Mouse (Mus musculus) neural tube, embryonic 11.5 days (tissue): Measurements from ENCODE around the gene Fam192a. TPM values are rescaled to one million over a fixed set of nuclear protein-coding genes. Genes with fewer than 3 reads are reported as not detected.
A peak's percentile ranks its signal among the peaks of the same experiment; 100 is the strongest.

Experiments
- ATAC-seq: fragments of 200-750 bp; cut with Nextera tagmentation; 2 replicates; pipeline ENCODE4 v1.8.0; 2017; ENCODE audit warnings: moderate number of reproducible peaks, mild to moderate bottlenecking, moderate TSS enrichment, moderate library complexity; ENCODE audit not compliant: insufficient read depth, low FRiP score, low TSS enrichment
- DNase-seq: peaks from one replicate; pipeline ENCODE4 v3.0.0-alpha.2; 2015; ENCODE audit warnings: low spot score
- H3K27ac ChIP-seq: fragments of 300-500 bp; sonication (generic); 2 replicates; pipeline ENCODE4 v1.5.1; 2014; ENCODE audit warnings: low read depth, mild to moderate bottlenecking, low read length
- H3K27me3 ChIP-seq: fragments of 300-500 bp; sonication (generic); 2 replicates; pipeline ENCODE4 v1.6.1; 2014; ENCODE audit warnings: mild to moderate bottlenecking, low read length, mixed read lengths; ENCODE audit not compliant: control insufficient read depth, insufficient read depth
- H3K36me3 ChIP-seq: fragments of 300-500 bp; sonication (generic); 2 replicates; pipeline ENCODE4 v1.6.1; 2014; ENCODE audit warnings: mild to moderate bottlenecking, low read length, moderate library complexity, mixed read lengths; ENCODE audit not compliant: control insufficient read depth, insufficient read depth
- H3K4me1 ChIP-seq: fragments of 300-500 bp; sonication (generic); 2 replicates; pipeline ENCODE4 v1.6.1; 2014; ENCODE audit warnings: low read length, mixed read lengths; ENCODE audit not compliant: control insufficient read depth, insufficient read depth
- H3K4me2 ChIP-seq: fragments of 300-500 bp; sonication (generic); 2 replicates; pipeline ENCODE4 v1.6.1; 2014; ENCODE audit warnings: low read depth, mild to moderate bottlenecking, moderate library complexity
- H3K4me3 ChIP-seq: fragments of 300-500 bp; sonication (generic); 2 replicates; pipeline ENCODE4 v1.5.1; 2014; ENCODE audit warnings: low read depth, low read length
- H3K9ac ChIP-seq: fragments of 300-500 bp; sonication (generic); 2 replicates; pipeline ENCODE4 v1.6.1; 2014; ENCODE audit warnings: mild to moderate bottlenecking, low read length
- H3K9me3 ChIP-seq: fragments of 300-500 bp; sonication (generic); 2 replicates; pipeline ENCODE4 v1.6.1; 2016; ENCODE audit warnings: low read length; ENCODE audit not compliant: control insufficient read depth
- WGBS: fragments of 180-500 bp; shearing (Covaris S2); extraction: QIAGEN DNeasy Blood & Tissue Kit; methylation state at CpG from one replicate; pipeline ENCODE4 v1.1.7; 2014; 5-methylcytosine and 5-hydroxymethylcytosine counted together
- polyA plus RNA-seq: library from polyadenylated mRNA; unstranded; fragments of >200 nt; fragmentation: Nextera tagmentation; extraction: Ambion mirVana; gene quantifications from 2 replicates; pipeline ENCODE4 v1.2.1, GENCODE M21; 2014

Fam192a gene
- polyA plus RNA-seq = 95.9 and 101 TPM in 2 replicates

DNA sequence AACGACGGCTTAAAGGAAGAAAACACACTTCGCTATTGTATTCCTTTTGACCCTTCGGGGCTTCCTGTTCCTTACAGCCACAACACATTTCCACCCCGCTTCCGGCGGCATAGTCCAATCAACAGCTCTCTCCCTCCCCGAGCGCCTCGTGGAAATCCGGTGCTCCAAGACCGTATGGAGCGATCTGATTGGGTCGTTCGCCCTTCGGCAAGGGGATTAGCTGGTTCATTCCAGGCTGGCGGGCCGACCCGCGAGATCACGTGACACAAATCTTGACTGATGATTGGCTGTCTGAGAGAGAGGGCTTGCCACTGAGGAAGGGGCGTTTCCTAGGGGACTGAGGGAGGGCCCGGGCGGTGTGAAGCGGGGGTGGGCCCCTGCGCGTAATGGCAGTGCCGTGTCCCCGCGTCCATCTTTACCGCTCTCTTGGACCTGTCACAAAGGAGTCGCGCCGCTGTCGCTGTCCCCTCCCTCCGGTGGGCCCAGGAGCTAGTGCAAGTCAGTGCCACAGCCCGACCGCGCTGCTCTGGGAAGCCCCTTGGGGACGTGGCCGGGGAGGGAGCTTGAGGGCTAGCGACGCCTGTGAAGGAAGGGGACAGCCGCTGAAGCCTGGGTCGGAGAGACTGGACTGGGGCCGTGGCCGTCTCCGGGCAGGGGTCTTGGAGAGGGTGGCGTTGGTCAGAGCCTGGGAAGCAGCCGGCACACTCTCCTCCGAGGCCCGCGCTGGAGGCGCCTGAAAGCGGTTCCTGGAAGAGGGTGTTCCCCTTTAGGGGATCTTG is at the start of gene Fam192a, which contains the start of gene Rspry1:
Gene Fam192a (minus strand): TSS at position 391 of the 779 bp plus-strand sequence.
Gene Rspry1 (plus strand): TSS at position 331 of the 779 bp plus-strand sequence.
- peak within 1 kb of the TSS; percentile 69 for H3K27ac ChIP-seq
- no peaks in the 10 kb centered on the region for H3K9me3 ChIP-seq
- no peaks in the 10 kb centered on the region for H3K36me3 ChIP-seq
- DNase-seq (peak; percentile 98), ATAC-seq (peak; percentile 100)
- H3K4me1 ChIP-seq = peaks cover 7% of the 10 kb centered on the region; the same call in 1 of the 2 replicates
- peak within 1 kb of the TSS; percentile 83 for H3K4me2 ChIP-seq
- H3K27me3 ChIP-seq = no peaks in the 10 kb centered on the region
- H3K9ac ChIP-seq = peak within 1 kb of the TSS; percentile 91
- H3K4me3 ChIP-seq = peak within 1 kb of the TSS; percentile 66
- under 1% methylated on average over 53 of the region's 55 CpGs for WGBS

GRCm38 (mm10) chr8:94649496-94649895 is 47.7 kb upstream of the Fam192a start:
- DNase-seq = no peak
- Histone ChIP-seq H3K36me3 (peaks cover 3% of the 10 kb centered on the region), H3K9ac (no peak overlapping the region), H3K27me3 (no peaks in the 10 kb centered on the region), H3K9me3 (no peaks in the 10 kb centered on the region), H3K4me2 (no peak overlapping the region), H3K4me1 (no peaks in the 10 kb centered on the region), H3K27ac (no peak overlapping the region), H3K4me3 (no peak overlapping the region)
- no peak for ATAC-seq
- 50% methylated on average over 3 of the region's 3 CpGs for WGBS

GRCm38 (mm10) chr8:94646165-94646564 is 44.4 kb upstream of the Fam192a start:
- no peaks in the 10 kb centered on the region for H3K9me3 ChIP-seq
- ATAC-seq = no peak

DNA sequence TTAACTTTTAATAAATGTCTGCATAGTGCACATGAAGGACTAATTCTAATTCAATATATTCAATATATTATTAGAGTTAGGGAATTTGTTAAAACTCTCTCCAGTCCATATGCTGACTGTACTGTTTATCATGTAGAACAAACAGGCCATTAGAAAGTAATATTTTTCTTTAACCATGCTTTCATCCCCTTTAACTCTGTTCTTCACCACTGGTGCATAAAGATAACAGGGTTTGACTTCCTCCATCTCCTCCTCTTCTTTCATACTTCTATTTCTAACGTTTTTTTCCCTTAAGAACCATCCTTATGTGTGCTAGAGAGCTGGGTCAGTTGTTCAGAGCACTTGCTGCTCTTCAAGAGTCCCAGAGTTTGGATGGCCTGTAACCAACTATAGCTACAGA is 43.4 kb upstream of the Fam192a start:
- Histone ChIP-seq H3K36me3 (peaks cover 5% of the 10 kb centered on the region), H3K4me1 (no peaks in the 10 kb centered on the region), H3K27ac (no peak overlapping the region), H3K4me2 (no peak overlapping the region), H3K27me3 (no peaks in the 10 kb centered on the region), H3K4me3 (no peak overlapping the region), H3K9ac (no peak overlapping the region), H3K9me3 (no peaks in the 10 kb centered on the region)
- 65% methylated on average over 1 of the region's 1 CpGs for WGBS
- no peak for DNase-seq
- no peak for ATAC-seq

More at GRCm38 (mm10) chr8:94646165-94646564, 44.4 kb upstream of the Fam192a start:
- H3K4me2 ChIP-seq = no peak overlapping the region
- H3K27me3 ChIP-seq = no peaks in the 10 kb centered on the region
- no peaks in the 10 kb centered on the region for H3K4me1 ChIP-seq
- no peak for DNase-seq
- no peak overlapping the region for H3K9ac ChIP-seq
- no peak overlapping the region for H3K4me3 ChIP-seq
- H3K27ac ChIP-seq = no peak overlapping the region
- WGBS = 93% methylated on average over 3 of the region's 3 CpGs
- H3K36me3 ChIP-seq = peaks cover 3% of the 10 kb centered on the region

DNA sequence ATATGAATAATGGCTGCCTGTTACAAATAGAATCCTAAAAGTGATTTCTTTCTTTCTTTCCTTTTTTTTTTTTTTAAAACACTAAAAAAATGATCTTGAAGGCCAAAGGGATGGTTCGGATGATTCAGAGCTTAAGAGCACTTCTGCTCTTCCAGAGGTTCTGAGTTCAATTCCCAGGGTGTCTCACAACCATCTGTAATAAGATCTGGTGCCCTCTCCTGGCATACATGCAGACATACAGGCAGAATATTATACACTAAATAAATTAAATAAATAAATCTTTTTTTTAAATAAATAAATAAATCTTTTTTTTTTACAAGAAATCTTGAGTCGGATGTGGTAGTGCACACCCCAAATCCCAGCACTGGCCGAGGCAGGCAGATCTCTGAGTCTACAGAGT is 40.1 kb upstream of the Fam192a start:
- H3K27me3 ChIP-seq = no peaks in the 10 kb centered on the region
- WGBS = 89% methylated on average over 3 of the region's 3 CpGs
- no peak overlapping the region for H3K27ac ChIP-seq
- H3K4me1 ChIP-seq = no peaks in the 10 kb centered on the region
- no peak overlapping the region for H3K9ac ChIP-seq
- no peak for DNase-seq
- H3K36me3 ChIP-seq = peaks cover 8% of the 10 kb centered on the region
- no peak overlapping the region for H3K4me2 ChIP-seq
- H3K9me3 ChIP-seq = no peaks in the 10 kb centered on the region
- no peak for ATAC-seq
- H3K4me3 ChIP-seq = no peak overlapping the region

GRCm38 (mm10) chr8:94641183-94641582 is 39.4 kb upstream of the Fam192a start:
- H3K4me3 ChIP-seq = no peak overlapping the region
- no peaks in the 10 kb centered on the region for H3K27me3 ChIP-seq
- DNase-seq (no peak), ATAC-seq (no peak)
- H3K27ac ChIP-seq = no peak overlapping the region
- H3K4me2 ChIP-seq = no peak overlapping the region
- H3K9me3 ChIP-seq = no peaks in the 10 kb centered on the region
- WGBS = 97% methylated on average over 2 of the region's 2 CpGs
- H3K9ac ChIP-seq = no peak overlapping the region
- H3K4me1 ChIP-seq = no peaks in the 10 kb centered on the region
- H3K36me3 ChIP-seq = peaks cover 7% of the 10 kb centered on the region; the same call in 1 of the 2 replicates

DNA sequence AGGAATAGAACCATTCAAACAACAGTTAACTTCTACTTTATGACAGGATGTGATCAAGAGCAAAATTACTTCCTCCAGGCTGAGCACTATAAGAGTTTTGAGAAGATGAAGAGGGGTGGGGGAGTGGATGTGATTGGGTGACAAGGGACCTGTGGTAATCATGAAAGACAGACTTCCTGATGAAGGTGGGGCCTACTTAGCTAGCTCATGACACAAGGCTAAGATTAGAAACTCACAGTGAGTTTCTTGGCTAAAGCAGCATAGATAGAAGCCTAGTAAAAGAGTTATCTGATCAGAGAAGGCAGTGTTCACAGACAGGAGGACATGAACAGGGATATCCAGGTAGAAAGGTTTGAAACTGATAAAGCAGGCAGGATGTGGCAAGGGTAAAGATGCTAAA is 32.4 kb upstream of the Fam192a start:
- Histone ChIP-seq H3K9me3 (no peaks in the 10 kb centered on the region), H3K4me3 (no peak overlapping the region), H3K27me3 (no peaks in the 10 kb centered on the region), H3K27ac (no peak overlapping the region), H3K4me2 (no peak overlapping the region), H3K4me1 (no peaks in the 10 kb centered on the region), H3K36me3 (peaks cover 4% of the 10 kb centered on the region; the same call in 1 of the 2 replicates), H3K9ac (no peak overlapping the region)
- DNase-seq (no peak), ATAC-seq (no peak)

- Histone ChIP-seq H3K4me1 (no peaks in the 10 kb centered on the region), H3K9ac (no peak overlapping the region), H3K9me3 (no peaks in the 10 kb centered on the region), H3K27me3 (no peaks in the 10 kb centered on the region), H3K36me3 (peaks cover 4% of the 10 kb centered on the region; the same call in 1 of the 2 replicates), H3K4me3 (no peak overlapping the region), H3K27ac (no peak overlapping the region), H3K4me2 (no peak overlapping the region)
- WGBS = 93% methylated on average over 2 of the region's 2 CpGs
- no peak for DNase-seq
- ATAC-seq = no peak
These were observed 31.9 kb upstream of the Fam192a start for GRCm38 (mm10) chr8:94633564-94634194.
